Mouse (Mus musculus) MEL (cell line): ENCODE results near the gene Tcf7l2.

Source experiments
- CTCF ChIP-seq, 3 experiments: IDR thresholded peaks in 2 of 3; conservative IDR thresholded peaks in 1 of 3; 2 replicates each; pipeline ENCODE4 v1.5.1; 2011 to 2012; ENCODE audit warnings: low read length in 3 of 3, low read depth in 2 of 3, mild to moderate bottlenecking in 2 of 3, improper control_type of control experiment in 1 of 3, inconsistent platforms in 1 of 3, mixed read lengths in 1 of 3, moderate library complexity in 1 of 3; ENCODE audit not compliant: control insufficient read depth in 1 of 3, insufficient read depth in 1 of 3, poor library complexity in 1 of 3, severe bottlenecking in 1 of 3
- E2F4 ChIP-seq: IDR thresholded peaks from 2 replicates; pipeline ENCODE4 v1.6.1; 2011; ENCODE audit warnings: low read depth, low read length, improper control_type of control experiment, borderline replicate concordance
- EP300 ChIP-seq, 2 experiments: IDR thresholded peaks; 2 replicates each; pipeline ENCODE4 v1.6.1; 2011; ENCODE audit warnings: improper control_type of control experiment in 2 of 2, low read length in 2 of 2, low read depth in 1 of 2, mild to moderate bottlenecking in 1 of 2
- GABPA ChIP-seq: IDR thresholded peaks from 2 replicates; pipeline ENCODE4 v1.6.1; 2012; ENCODE audit warnings: low read depth, mild to moderate bottlenecking, inconsistent platforms, low read length, improper control_type of control experiment, moderate library complexity
- POLR2A ChIP-seq, 2 experiments: IDR thresholded peaks; 2 replicates each; pipeline ENCODE4 v1.6.1; 2011 to 2012; ENCODE audit warnings: low read length in 2 of 2, mild to moderate bottlenecking in 2 of 2, control low read depth in 1 of 2, improper control_type of control experiment in 1 of 2, low read depth in 1 of 2, moderate library complexity in 1 of 2; ENCODE audit not compliant: control insufficient read depth in 1 of 2, insufficient read depth in 1 of 2, poor library complexity in 1 of 2
- RCOR1 ChIP-seq: IDR thresholded peaks from 2 replicates; pipeline ENCODE4 v1.6.1; 2012; ENCODE audit warnings: low read depth, mild to moderate bottlenecking, inconsistent platforms, low read length, improper control_type of control experiment
- SIN3A ChIP-seq: IDR thresholded peaks from 2 replicates; pipeline ENCODE4 v1.6.1; 2012; ENCODE audit warnings: low read length, improper control_type of control experiment, inconsistent platforms
- TCF12 ChIP-seq: IDR thresholded peaks from 2 replicates; pipeline ENCODE4 v1.6.1; 2014; ENCODE audit warnings: low read depth, mild to moderate bottlenecking, inconsistent platforms, low read length, improper control_type of control experiment, moderate library complexity

GRCm38 (mm10) chr19:55702081-55702480, 39.5 kb upstream of the Tcf7l2 start:
- TF ChIP-seq RCOR1 = no peak
- TF ChIP-seq CTCF (IDR thresholded peaks at IDR 0.05 in 2 of 3, conservative IDR thresholded peaks at IDR 0.05 in 1 of 3; ENCODE audit: control insufficient read depth in 1 of 3, insufficient read depth in 1 of 3, low read depth in 2 of 3, low read length in 3 of 3, poor library complexity in 1 of 3, severe bottlenecking in 1 of 3) = no peak
- TF ChIP-seq SIN3A = no peak
- TF ChIP-seq GABPA = no peak
- no peak for TF ChIP-seq POLR2A (IDR thresholded peaks at IDR 0.05; ENCODE audit: control insufficient read depth in 1 of 2, insufficient read depth in 1 of 2, low read depth in 1 of 2, low read length in 2 of 2, poor library complexity in 1 of 2)
- no peak for TF ChIP-seq TCF12
- no peak for TF ChIP-seq EP300 (IDR thresholded peaks at IDR 0.05; ENCODE audit: low read depth in 1 of 2, low read length in 2 of 2)
- TF ChIP-seq E2F4 = no peak
